Mouse (Mus musculus): ENCODE measurements around the gene Cidec.
A peak's percentile ranks its signal among the peaks of the same experiment; 100 is the strongest.

Cidec gene

GRCm38 (mm10) chr6:113444207-113444965 is 8.8 kb upstream of the Cidec start:
- no peak for DNase-seq (ENCODE audit: low spot score in 2 of 2)

- no peak for DNase-seq (ENCODE audit: low spot score in 2 of 2)
Measured at GRCm38 (mm10) chr6:113443091-113443490, 7.5 kb upstream of the Cidec start.

GRCm38 (mm10) chr6:113442442-113443090 is 7.0 kb upstream of the Cidec start, which contains the start of gene Jagn1:
Jagn1 (plus strand) TSS chr6:113442569.
- DNase-seq (ENCODE audit: low spot score in 2 of 2), result peak; percentile 92 to 93

- no peak for DNase-seq (ENCODE audit: low spot score in 2 of 2)
Measured at GRCm38 (mm10) chr6:113442087-113442441, 6.5 kb upstream of the Cidec start.

GRCm38 (mm10) chr6:113441147-113441680 is 5.7 kb upstream of the Cidec start:
- DNase-seq (ENCODE audit: low spot score in 2 of 2), result peak; percentile 66 to 86

- no peak for DNase-seq (ENCODE audit: low spot score in 2 of 2)
Measured at GRCm38 (mm10) chr6:113440686-113441085, 5.1 kb upstream of the Cidec start.

GRCm38 (mm10) chr6:113438721-113439430 is 3.3 kb upstream of the Cidec start:
- DNase-seq (ENCODE audit: low spot score in 2 of 2), result no peak

GRCm38 (mm10) chr6:113437135-113437534 is 1.6 kb upstream of the Cidec start:
- DNase-seq (ENCODE audit: low spot score in 2 of 2), result no peak

GRCm38 (mm10) chr6:113434691-113435090 is 869 bp downstream of the Cidec start:
- DNase-seq (ENCODE audit: low spot score in 2 of 2), result no peak

- DNase-seq (ENCODE audit: low spot score in 2 of 2), result no peak
Measured at GRCm38 (mm10) chr6:113433661-113434060, 1.9 kb downstream of the Cidec start.

GRCm38 (mm10) chr6:113431801-113432200 is 3.8 kb downstream of the Cidec start:
- no peak for DNase-seq (ENCODE audit: low spot score in 2 of 2)

- no peak for DNase-seq (ENCODE audit: low spot score in 2 of 2)
Measured at GRCm38 (mm10) chr6:113430846-113431245, 4.7 kb downstream of the Cidec start.

- DNase-seq (ENCODE audit: low spot score in 2 of 2), result no peak
Measured at GRCm38 (mm10) chr6:113429965-113430364, 5.6 kb downstream of the Cidec start.

- DNase-seq (ENCODE audit: low spot score in 2 of 2), result no peak
Measured at GRCm38 (mm10) chr6:113428006-113428405, 7.6 kb downstream of the Cidec start.

GRCm38 (mm10) chr6:113427397-113427796 is 8.2 kb downstream of the Cidec start:
- peak; percentile 30 to 73 for DNase-seq (ENCODE audit: low spot score in 2 of 2)

GRCm38 (mm10) chr6:113426696-113427095 is 8.9 kb downstream of the Cidec start:
- DNase-seq (ENCODE audit: low spot score in 2 of 2), result no peak

GRCm38 (mm10) chr6:113424187-113424586 is 11.4 kb downstream of the Cidec start:
- no peak for DNase-seq (ENCODE audit: low spot score in 2 of 2)

GRCm38 (mm10) chr6:113423000-113423399 is 12.6 kb downstream of the Cidec start:
- no peak for DNase-seq (ENCODE audit: low spot score in 2 of 2)

GRCm38 (mm10) chr6:113419199-113419587 is 16.4 kb downstream of the Cidec start, which contains the start of gene Rpusd3:
Rpusd3 (minus strand) TSS chr6:113419340.
- DNase-seq (ENCODE audit: low spot score in 2 of 2), result peak; percentile 98 to 100

GRCm38 (mm10) chr6:113418441-113419198 is 16.9 kb downstream of the Cidec start:
- peak in 1 of 2 experiments; percentile 55 for DNase-seq (ENCODE audit: low spot score in 2 of 2)

- no peak for DNase-seq (ENCODE audit: low spot score in 2 of 2)
Measured at GRCm38 (mm10) chr6:113416416-113416815, 19.1 kb downstream of the Cidec start.
